Mouse (Mus musculus) midbrain, embryonic 11.5 days (tissue): ENCODE measurements around the gene Ahnak. TPM values are rescaled to one million over a fixed set of nuclear protein-coding genes. Genes with fewer than 3 reads are reported as not detected.
"Not testable (repeated sequence)": the region's sequence is repeated elsewhere in the genome, so short reads cannot be mapped to it uniquely, and the experiment has no call there.

Experiments used
- ATAC-seq: fragments of 200-750 bp; cut with Nextera tagmentation; 2 replicates; pipeline ENCODE4 v1.8.0; 2017; ENCODE audit warnings: moderate TSS enrichment, moderate library complexity; ENCODE audit not compliant: low FRiP score
- DNase-seq: peaks from one replicate; pipeline ENCODE4 v3.0.0; 2015; ENCODE audit warnings: low spot score; ENCODE audit errors: missing footprints
- H3K27ac ChIP-seq: fragments of 300-500 bp; sonication (generic); 2 replicates; pipeline ENCODE4 v1.5.1; 2014; ENCODE audit warnings: low read depth, low read length
- H3K27me3 ChIP-seq: fragments of 300-500 bp; sonication (generic); 2 replicates; pipeline ENCODE4 v1.6.1; 2014; ENCODE audit warnings: mild to moderate bottlenecking, low read length, moderate library complexity, mixed read lengths; ENCODE audit not compliant: control insufficient read depth, insufficient read depth
- H3K36me3 ChIP-seq: fragments of 300-500 bp; sonication (generic); 2 replicates; pipeline ENCODE4 v1.6.1; 2014; ENCODE audit warnings: mild to moderate bottlenecking, low read length, moderate library complexity, mixed read lengths; ENCODE audit not compliant: control insufficient read depth, insufficient read depth
- H3K4me1 ChIP-seq: fragments of 300-500 bp; sonication (generic); 2 replicates; pipeline ENCODE4 v1.6.1; 2014; ENCODE audit warnings: low read length; ENCODE audit not compliant: control insufficient read depth, insufficient read depth
- H3K4me2 ChIP-seq: fragments of 300-500 bp; sonication (generic); 2 replicates; pipeline ENCODE4 v1.6.1; 2014; ENCODE audit warnings: mild to moderate bottlenecking, moderate library complexity
- H3K4me3 ChIP-seq: fragments of 300-500 bp; sonication (generic); 2 replicates; pipeline ENCODE4 v1.5.1; 2014; ENCODE audit warnings: low read depth, low read length
- H3K9ac ChIP-seq: fragments of 300-500 bp; sonication (generic); 2 replicates; pipeline ENCODE4 v1.6.1; 2014; ENCODE audit warnings: low read length
- H3K9me3 ChIP-seq: fragments of 300-500 bp; sonication (generic); 2 replicates; pipeline ENCODE4 v1.6.1; 2016; ENCODE audit warnings: low read length; ENCODE audit not compliant: control insufficient read depth
- WGBS: fragments of 180-500 bp; shearing (Covaris S2); extraction: QIAGEN DNeasy Blood & Tissue Kit; methylation state at CpG from one replicate; pipeline ENCODE4 v1.1.7; 2014; 5-methylcytosine and 5-hydroxymethylcytosine counted together
- polyA plus RNA-seq: library from polyadenylated mRNA; unstranded; fragments of >200 nt; fragmentation: Nextera tagmentation; extraction: Ambion mirVana; gene quantifications from 2 replicates; pipeline ENCODE4 v1.2.1, GENCODE M21; 2014

Gene Ahnak
- polyA plus RNA-seq, 1 experiment from 2014 or later: 6.3 TPM

- Histone ChIP-seq H3K9me3 (no peaks in the 10 kb centered on the region), H3K4me2 (no peak overlapping the region), H3K9ac (no peak overlapping the region), H3K4me1 (no peaks in the 10 kb centered on the region), H3K36me3 (no peaks in the 10 kb centered on the region), H3K27me3 (no peaks in the 10 kb centered on the region), H3K27ac (no peak overlapping the region), H3K4me3 (no peak overlapping the region)
- DNase-seq (no peak), ATAC-seq (no peak)
Observed at GRCm38 (mm10) chr19:9041074-9041473, 52.0 kb downstream of the Ahnak start.

GRCm38 (mm10) chr19:9043123-9043522 is 54.0 kb downstream of the Ahnak start:
- Histone ChIP-seq H3K4me2 (no peak overlapping the region), H3K27me3 (no peaks in the 10 kb centered on the region), H3K9me3 (no peaks in the 10 kb centered on the region), H3K27ac (no peak overlapping the region), H3K36me3 (no peaks in the 10 kb centered on the region), H3K4me3 (no peak overlapping the region), H3K4me1 (no peaks in the 10 kb centered on the region), H3K9ac (no peak overlapping the region)
- ATAC-seq (no peak), DNase-seq (no peak)
- WGBS: 86% methylated on average over 1 of the region's 1 CpGs

- Histone ChIP-seq H3K27ac (no peak overlapping the region), H3K36me3 (no peaks in the 10 kb centered on the region), H3K4me1 (no peaks in the 10 kb centered on the region), H3K27me3 (no peaks in the 10 kb centered on the region), H3K9me3 (no peaks in the 10 kb centered on the region), H3K4me3 (no peak overlapping the region), H3K9ac (no peak overlapping the region), H3K4me2 (no peak overlapping the region)
- ATAC-seq (no peak), DNase-seq (no peak)
- 82% methylated on average over 4 of the region's 4 CpGs for WGBS
Observed at GRCm38 (mm10) chr19:9044291-9044690, 55.2 kb downstream of the Ahnak start.

GRCm38 (mm10) chr19:9047207-9047945 is 58.3 kb downstream of the Ahnak start:
- no peak overlapping the region for H3K9ac ChIP-seq
- no peaks in the 10 kb centered on the region for H3K4me1 ChIP-seq
- DNase-seq: no peak
- no peaks in the 10 kb centered on the region for H3K36me3 ChIP-seq
- H3K27ac ChIP-seq: no peak overlapping the region
- no peaks in the 10 kb centered on the region for H3K9me3 ChIP-seq
- ATAC-seq: no peak
- no peak overlapping the region for H3K4me2 ChIP-seq
- WGBS: 71% methylated on average over 7 of the region's 7 CpGs
- H3K4me3 ChIP-seq: no peak overlapping the region
- no peaks in the 10 kb centered on the region for H3K27me3 ChIP-seq

- ATAC-seq (no peak), DNase-seq (no peak)
- Histone ChIP-seq H3K4me3 (no peak overlapping the region), H3K9me3 (no peaks in the 10 kb centered on the region), H3K27ac (no peak overlapping the region), H3K4me2 (no peak overlapping the region), H3K36me3 (no peaks in the 10 kb centered on the region), H3K9ac (no peak overlapping the region), H3K4me1 (no peaks in the 10 kb centered on the region), H3K27me3 (no peaks in the 10 kb centered on the region)
- 67% methylated on average over 1 of the region's 1 CpGs for WGBS
Observed at GRCm38 (mm10) chr19:9047946-9048387, 58.9 kb downstream of the Ahnak start.

GRCm38 (mm10) chr19:9048981-9049687 is 60.0 kb downstream of the Ahnak start:
- 90% methylated on average over 4 of the region's 4 CpGs for WGBS
- DNase-seq (no peak), ATAC-seq (no peak)
- no peak overlapping the region for H3K4me3 ChIP-seq
- H3K4me1 ChIP-seq: no peaks in the 10 kb centered on the region
- no peak overlapping the region for H3K4me2 ChIP-seq
- H3K9ac ChIP-seq: no peak overlapping the region
- no peaks in the 10 kb centered on the region for H3K27me3 ChIP-seq
- H3K27ac ChIP-seq: no peak overlapping the region
- no peaks in the 10 kb centered on the region for H3K9me3 ChIP-seq
- no peaks in the 10 kb centered on the region for H3K36me3 ChIP-seq

GRCm38 (mm10) chr19:9050294-9051229 is 61.5 kb downstream of the Ahnak start:
- Histone ChIP-seq H3K4me1 (no peaks in the 10 kb centered on the region), H3K4me2 (no peak overlapping the region), H3K9ac (no peak overlapping the region), H3K36me3 (no peaks in the 10 kb centered on the region), H3K9me3 (no peaks in the 10 kb centered on the region), H3K27me3 (no peaks in the 10 kb centered on the region), H3K27ac (no peak overlapping the region), H3K4me3 (no peak overlapping the region)
- no peak for DNase-seq
- no peak for ATAC-seq
- WGBS: 81% methylated on average over 9 of the region's 9 CpGs

GRCm38 (mm10) chr19:9051985-9052384 is 62.9 kb downstream of the Ahnak start:
- H3K4me2 ChIP-seq, H3K27ac ChIP-seq, ATAC-seq, H3K9ac ChIP-seq, H3K4me3 ChIP-seq, H3K27me3 ChIP-seq, DNase-seq, H3K4me1 ChIP-seq, H3K9me3 ChIP-seq, H3K36me3 ChIP-seq: not testable (repeated sequence)
- 84% methylated on average over 4 of the region's 4 CpGs for WGBS
